Mouse (Mus musculus): ENCODE results near the gene Gm28897. TPM values are rescaled to one million over a fixed set of nuclear protein-coding genes. Genes with fewer than 3 reads are reported as not detected.
"Not testable (repeated sequence)": the region's sequence is repeated elsewhere in the genome, so short reads cannot be mapped to it uniquely, and the experiment has no call there.

Gm28897 gene
- not detected in 2 replicates for polyA plus RNA-seq (2016; fragmentation: Nextera tagmentation; extraction: Ambion mirVana)

GRCm38 (mm10) chrY:80926695-80927094, at the start of gene Gm28897:
Gene Gm28897, plus strand, starts transcription at chrY:80926995.
- not testable (repeated sequence) for H3K4me3 ChIP-seq; H3K27me3 ChIP-seq (replicated peaks; ENCODE audit: low read depth, poor library complexity, severe bottlenecking); H3K4me1 ChIP-seq; H3K9me3 ChIP-seq; H3K27ac ChIP-seq (replicated peaks); H3K36me3 ChIP-seq (replicated peaks); DNase-seq (ENCODE audit: low spot score)
- no CpG with 5 or more reads among the region's 6 CpGs for WGBS

All from embryonic facial prominence, embryonic 10.5 days (tissue).